Mouse (Mus musculus) heart, embryonic 10.5 days (tissue): Measurements from ENCODE around the gene Uchl4. TPM values are rescaled to one million over a fixed set of nuclear protein-coding genes. Genes with fewer than 3 reads are reported as not detected.

Experiments
- microRNA-seq: library from miRNA; unstranded; fragments of <30 nt; microRNA quantifications from one replicate; pipeline ENCODE4, GENCODE M21; 2017
- polyA plus RNA-seq: library from polyadenylated mRNA; unstranded; fragments of >200 nt; fragmentation: Nextera tagmentation; extraction: Ambion mirVana; gene quantifications from 2 replicates; pipeline ENCODE4 v1.2.1, GENCODE M21; 2016

The Uchl4 gene
- polyA plus RNA-seq, 1 experiment from 2014 or later: 3.2 TPM

Small RNA genes within 50 kb of the gene (microRNA-seq; reads per million reads assigned to microRNA genes)
- gene Gm24106: not detected

Other genes with a start within 250 kb of the Uchl4 start
- gene Smad6, start 213.1 kb upstream of the Uchl4 start, polyA plus RNA-seq: 29.4 and 47.2 TPM in 2 replicates
- not detected in 2 replicates for gene Lctl, start 118.1 kb upstream of the Uchl4 start, polyA plus RNA-seq
- 28.1 and 31.6 TPM in 2 replicates for gene Zwilch, start 62.1 kb upstream of the Uchl4 start, polyA plus RNA-seq
- 998 and 1,151 TPM in 2 replicates for gene Rpl4, start 61.8 kb upstream of the Uchl4 start, polyA plus RNA-seq
- gene Snapc5, start 55.9 kb upstream of the Uchl4 start, polyA plus RNA-seq: 25.8 and 29.8 TPM in 2 replicates
- gene Map2k1, start 18.4 kb downstream of the Uchl4 start, polyA plus RNA-seq: 108 and 118 TPM in 2 replicates
- 170 and 220 TPM in 2 replicates for gene Tipin, start 46.4 kb downstream of the Uchl4 start, polyA plus RNA-seq
- gene Dis3l, start 106.1 kb downstream of the Uchl4 start, polyA plus RNA-seq: 20.0 and 23.2 TPM in 2 replicates
- 0.31 and 0.40 TPM in 2 replicates for gene Megf11, start 150.4 kb downstream of the Uchl4 start, polyA plus RNA-seq